Mouse (Mus musculus): Measurements from ENCODE around the gene Kcnn3.

- TF ChIP-seq CTCF (IDR thresholded peaks at IDR 0.05; ENCODE audit: control insufficient read depth, insufficient read depth, low read length), result no peak
- TF ChIP-seq POLR2A (IDR thresholded peaks at IDR 0.05; ENCODE audit: borderline replicate concordance, control insufficient read depth, low read depth, low read length), result no peak
Observed at GRCm38 (mm10) chr3:89715207-89715966, 195.4 kb downstream of the Kcnn3 start.
